Mouse (Mus musculus) c-Kit-positive CD71-positive TER-119-negative erythroid progenitor cells, embryonic 14.5 days (primary cell): ENCODE measurements around the gene Tank.

Experiments used
- DNase-seq: peaks from one replicate; pipeline ENCODE4 v3.0.0-alpha.2; 2013; ENCODE audit warnings: low read depth

The Tank gene

DNA sequence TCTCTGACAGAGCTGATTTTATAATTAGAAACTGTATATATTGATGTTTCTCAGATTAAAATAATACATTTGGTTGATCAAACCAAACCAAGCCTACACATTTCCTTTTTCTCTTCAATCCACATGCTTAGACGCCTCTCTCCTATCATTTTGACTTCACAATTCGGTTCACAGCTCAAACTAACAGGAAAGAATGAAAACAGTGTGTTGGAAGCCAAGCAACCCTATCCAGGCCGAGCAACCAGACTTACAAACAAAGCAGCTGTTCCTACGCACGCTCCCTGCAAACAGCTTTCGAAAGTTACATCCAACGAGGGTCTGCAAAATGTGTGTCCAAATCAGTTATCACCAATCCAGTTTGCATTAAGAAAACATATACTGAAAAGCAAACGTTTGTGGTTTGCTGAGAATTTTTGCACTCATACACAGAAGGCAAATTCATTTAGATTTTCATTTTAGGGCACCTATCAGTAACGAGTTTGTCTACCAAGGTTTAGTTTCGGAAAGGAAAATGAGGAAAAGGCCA is 2.2 kb downstream of the Tank start:
- no peak for DNase-seq

DNA sequence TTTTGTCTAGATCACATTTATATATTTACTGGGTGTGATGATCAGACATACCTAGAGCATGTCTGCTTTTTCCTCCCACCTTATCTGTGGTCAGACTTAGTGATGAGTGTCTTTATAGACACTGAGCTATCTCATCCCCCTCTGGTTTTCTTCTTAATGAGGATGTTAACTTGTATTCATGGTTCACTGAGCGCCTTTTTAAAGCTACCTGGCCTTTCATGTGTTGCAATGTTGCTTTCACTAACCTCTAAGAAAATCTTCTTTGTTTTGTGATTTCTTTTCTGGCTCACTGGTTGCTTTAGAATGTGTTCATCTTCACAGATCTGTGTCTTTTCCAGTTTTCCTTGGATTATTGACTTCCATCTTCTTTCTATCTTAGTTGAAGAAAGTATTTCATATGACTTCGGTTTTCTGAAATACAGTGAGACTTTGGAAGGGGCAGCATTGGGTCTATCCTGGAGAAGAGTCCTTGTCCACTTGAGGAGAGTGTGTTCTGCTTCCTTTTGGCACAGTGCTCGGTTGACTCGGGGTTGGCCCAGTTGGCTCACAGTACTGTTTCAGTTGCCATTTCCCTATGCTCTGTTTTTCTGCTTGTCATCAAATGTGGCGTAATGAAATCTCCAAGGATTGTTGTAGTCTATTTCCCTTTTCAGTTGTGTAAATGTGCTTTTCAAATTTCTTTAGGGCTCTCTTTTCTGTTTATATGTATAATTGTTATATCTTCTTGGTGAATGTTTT is 4.4 kb downstream of the Tank start:
- no peak for DNase-seq

- DNase-seq: no peak
These were observed 7.1 kb downstream of the Tank start for GRCm38 (mm10) chr2:61585447-61585846.

DNA sequence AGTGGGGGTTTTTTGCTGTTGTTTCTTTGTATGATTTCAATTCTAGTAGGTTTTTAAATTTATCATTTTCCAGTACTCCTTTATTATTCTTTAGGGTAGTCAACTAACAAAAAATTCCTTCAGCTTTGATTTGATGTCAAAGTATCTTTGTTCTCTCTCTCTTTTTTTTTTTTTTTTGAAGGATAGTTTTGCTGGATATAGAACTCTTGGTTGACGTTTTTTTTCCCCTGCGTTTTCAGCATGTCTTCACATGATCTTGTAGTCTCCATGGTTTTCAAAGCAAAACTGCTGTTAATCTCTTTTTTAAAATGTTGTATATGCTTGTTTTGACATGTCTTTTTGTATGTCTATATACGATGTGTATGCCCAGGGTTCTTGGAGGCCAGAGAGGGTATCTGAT is 7.8 kb downstream of the Tank start:
- no peak for DNase-seq

GRCm38 (mm10) chr2:61590751-61591150 is 12.4 kb downstream of the Tank start:
- DNase-seq: no peak

DNA sequence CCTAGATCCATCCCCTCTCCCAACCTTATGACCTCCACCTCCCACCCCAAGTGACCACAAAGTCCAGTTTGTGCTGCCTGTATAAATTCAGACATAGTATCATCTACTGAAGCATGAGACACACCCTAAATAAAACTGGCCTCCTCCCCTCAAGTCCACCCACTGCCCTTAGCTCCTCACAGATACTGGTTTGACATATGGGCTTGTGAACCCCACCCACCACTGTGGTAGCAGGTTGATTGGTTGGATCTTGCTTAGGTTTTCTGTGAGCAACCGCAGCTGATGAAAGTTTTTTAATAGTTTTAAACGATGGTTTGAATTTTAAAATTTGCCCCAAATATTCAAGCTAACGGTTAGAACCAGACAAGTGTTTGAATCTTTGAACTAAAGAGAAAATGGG is 13.7 kb downstream of the Tank start:
- no peak for DNase-seq

GRCm38 (mm10) chr2:61592699-61593029 is 14.3 kb downstream of the Tank start:
- no peak for DNase-seq

- DNase-seq: peak; percentile 83
These were observed 14.8 kb downstream of the Tank start for GRCm38 (mm10) chr2:61593030-61593811.

GRCm38 (mm10) chr2:61593871-61594304 is 15.5 kb downstream of the Tank start:
- DNase-seq: peak; percentile 53

DNA sequence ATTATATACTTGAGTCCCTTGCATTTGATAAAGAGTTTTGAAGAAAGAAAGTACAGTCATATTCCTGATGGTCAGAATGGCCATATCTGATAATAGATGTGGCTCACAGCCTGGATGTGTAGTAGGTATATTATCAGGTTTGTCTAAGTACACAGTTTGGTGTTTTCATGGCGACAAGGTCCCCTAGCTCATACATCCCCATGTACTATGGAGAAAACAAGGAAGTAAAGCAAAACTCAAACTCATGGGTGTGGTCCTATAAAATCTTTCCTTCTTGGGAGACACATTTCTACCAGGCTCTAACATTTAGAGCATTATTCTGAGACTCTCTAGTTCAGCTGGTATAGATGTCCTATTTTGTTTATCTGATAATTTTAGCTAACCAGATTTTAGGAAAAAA is 21.3 kb downstream of the Tank start:
- no peak for DNase-seq

DNA sequence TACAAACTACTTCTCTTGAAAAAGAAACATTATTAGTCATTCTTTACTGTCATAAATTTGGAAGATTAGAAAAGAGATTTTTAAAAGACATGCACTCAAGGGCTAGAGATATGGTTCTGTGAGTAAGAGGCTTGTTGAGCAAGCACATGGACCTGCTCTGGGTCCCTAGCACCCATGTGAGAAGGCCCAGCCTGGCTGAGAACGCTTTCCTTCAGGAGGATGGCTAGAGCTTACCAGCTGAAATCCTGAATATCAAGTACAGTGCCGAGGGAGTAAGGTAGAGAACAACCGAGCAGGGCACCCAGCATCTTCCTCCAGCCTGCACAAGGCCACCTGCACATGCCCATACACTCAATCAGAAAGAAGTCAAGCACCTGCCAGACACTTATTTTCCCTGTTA is 25.1 kb downstream of the Tank start:
- DNase-seq: no peak

DNA sequence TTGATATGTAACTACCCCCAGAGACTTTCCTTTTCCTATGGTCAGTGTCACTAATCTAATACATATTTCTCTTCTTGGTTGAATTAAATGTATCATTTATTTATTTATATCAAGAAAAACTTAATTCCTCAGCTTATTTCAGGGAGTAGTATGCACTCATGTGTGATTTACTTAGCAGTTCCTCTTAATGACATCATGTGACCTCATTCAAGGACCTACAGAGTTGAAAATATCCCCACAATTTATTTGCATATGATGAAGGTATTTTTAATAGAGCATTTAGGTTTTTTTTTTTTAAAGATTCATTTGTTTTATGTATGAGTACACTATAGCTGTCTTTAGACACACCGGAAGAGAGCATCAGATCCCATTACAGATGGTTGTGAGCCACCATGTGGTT is 28.6 kb downstream of the Tank start:
- no peak for DNase-seq

DNA sequence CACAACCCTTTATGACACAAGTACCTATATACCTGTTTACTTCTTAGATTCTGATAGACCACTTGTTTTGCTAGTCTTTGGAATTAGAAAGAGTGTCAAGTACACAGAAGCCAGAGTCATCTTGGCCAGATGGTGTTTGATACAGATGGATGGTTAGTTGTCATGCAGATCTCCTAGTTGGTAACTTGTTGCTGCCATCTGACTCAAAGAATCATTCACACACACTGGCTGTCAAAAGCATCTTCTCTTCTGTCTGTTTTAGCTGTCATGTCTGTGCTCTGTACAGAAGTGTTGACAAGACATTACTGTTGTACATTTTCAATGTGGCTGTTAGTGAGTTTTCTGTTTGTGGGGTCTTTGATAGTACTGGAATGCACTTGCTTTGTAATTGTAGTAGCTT is 45.6 kb downstream of the Tank start:
- no peak for DNase-seq

- no peak for DNase-seq
These were observed 52.6 kb downstream of the Tank start for GRCm38 (mm10) chr2:61630864-61631555.

GRCm38 (mm10) chr2:61635099-61635498 is 56.7 kb downstream of the Tank start:
- DNase-seq: no peak

- no peak for DNase-seq
These were observed 59.8 kb downstream of the Tank start for GRCm38 (mm10) chr2:61638182-61638581.

- peak; percentile 42 for DNase-seq
These were observed 64.3 kb downstream of the Tank start for GRCm38 (mm10) chr2:61642452-61643368.

- no peak for DNase-seq
These were observed 72.8 kb downstream of the Tank start for GRCm38 (mm10) chr2:61651206-61651605.

DNA sequence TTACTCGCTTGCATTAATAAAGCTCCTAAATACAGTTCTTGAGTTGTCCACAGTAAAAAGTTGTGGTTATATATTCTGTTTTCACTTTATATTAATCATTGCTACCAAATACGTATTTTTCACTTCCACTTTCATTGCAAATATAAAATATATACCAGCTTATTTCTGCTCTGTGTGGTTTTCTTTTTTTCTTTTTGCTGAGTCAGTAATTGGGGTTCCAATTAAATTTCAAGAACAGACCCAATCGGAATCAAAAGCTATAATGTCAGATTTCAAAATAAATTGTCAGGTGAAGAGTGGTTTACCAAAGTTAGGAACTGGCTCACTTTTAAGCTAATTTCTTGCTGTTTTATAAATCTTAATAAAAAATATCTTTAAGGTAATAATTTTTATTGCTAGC is 73.3 kb downstream of the Tank start:
- no peak for DNase-seq

GRCm38 (mm10) chr2:61655046-61655381 is 76.6 kb downstream of the Tank start:
- no peak for DNase-seq

DNA sequence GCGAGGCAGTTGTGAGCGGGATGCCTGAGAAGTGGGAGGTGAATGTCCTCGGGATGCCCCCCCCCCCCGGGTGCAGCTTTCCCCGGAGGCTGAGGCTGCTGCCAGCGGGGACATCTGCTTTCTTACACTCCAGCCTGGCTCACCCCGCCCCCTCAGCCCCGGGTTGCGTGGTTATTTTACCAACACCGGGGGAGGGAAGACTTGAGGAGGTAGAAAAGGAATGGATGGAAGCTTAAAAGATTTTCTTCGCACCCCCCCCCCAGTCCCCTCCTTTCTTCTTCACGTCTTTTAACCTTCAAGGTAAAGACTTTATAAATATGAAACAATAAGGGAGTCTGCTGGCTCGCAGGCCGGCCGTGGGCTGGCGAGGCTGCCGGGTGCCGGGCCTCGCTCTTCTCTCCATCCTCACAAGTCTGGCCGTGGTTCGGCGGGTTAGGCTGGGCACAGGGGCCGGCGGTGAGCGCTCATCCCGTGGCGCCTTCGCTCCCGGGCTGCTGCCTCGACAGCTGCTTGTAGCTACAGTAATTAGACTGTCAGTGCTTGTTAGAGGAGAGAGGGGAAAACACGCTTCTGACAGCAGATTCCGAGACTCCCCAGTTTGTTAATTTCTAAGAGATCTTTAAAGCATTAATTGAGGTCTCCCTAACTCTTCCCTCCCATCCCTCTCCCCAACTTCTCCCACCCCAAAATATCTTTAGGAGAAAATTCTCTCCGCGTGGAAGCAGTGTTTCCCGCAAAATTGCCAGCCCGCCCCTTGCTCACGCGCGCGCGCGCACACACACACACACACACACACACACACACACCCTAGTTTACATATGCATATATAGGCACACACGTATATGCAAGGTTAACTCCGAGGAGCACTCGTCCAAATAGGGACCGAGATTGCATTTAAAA is 77.2 kb downstream of the Tank start:
- no peak for DNase-seq
